Mouse (Mus musculus): ENCODE results near the gene Sept6. TPM values are rescaled to one million over a fixed set of nuclear protein-coding genes. Genes with fewer than 3 reads are reported as not detected.
A peak's percentile ranks its signal among the peaks of the same experiment; 100 is the strongest.

The Sept6 gene
- polyA plus RNA-seq, 1 experiment from 2014 or later: 4.8 TPM

DNA sequence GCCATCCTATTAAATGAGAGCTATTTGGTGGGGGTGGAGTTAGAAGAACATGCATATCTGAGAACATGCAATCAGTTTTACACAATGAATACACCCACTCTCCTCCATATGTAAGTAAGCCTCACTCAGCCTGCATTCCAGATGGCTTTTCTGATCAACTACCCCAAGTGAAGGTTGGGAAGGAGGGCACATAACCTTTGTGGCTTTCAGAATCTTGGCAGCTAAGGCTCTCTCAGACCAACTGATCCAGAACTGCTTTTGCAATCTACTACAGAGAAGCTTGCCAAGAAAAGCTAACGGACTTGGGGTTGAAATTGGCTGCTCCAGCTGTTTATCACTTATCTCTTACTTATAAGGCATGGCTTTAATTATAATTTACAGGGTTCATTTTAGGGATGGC, 73.8 kb downstream of the Sept6 start:
- peak; percentile 19 for DNase-seq (ENCODE audit: low spot score)
- Histone ChIP-seq H3K4me2 (replicated peaks; ENCODE audit: low read depth, low read length) (no peak overlapping the region), H3K9me3 (ENCODE audit: low read length) (no peaks in the 10 kb centered on the region), H3K9ac (replicated peaks; ENCODE audit: low read depth) (no peak overlapping the region), H3K27ac (ENCODE audit: low read length) (no peak overlapping the region), H3K27me3 (replicated peaks; ENCODE audit: insufficient read depth, low read length) (no peaks in the 10 kb centered on the region), H3K4me1 (ENCODE audit: insufficient read depth, low read depth, low read length) (no peaks in the 10 kb centered on the region), H3K36me3 (ENCODE audit: insufficient read depth, low read length) (no peaks in the 10 kb centered on the region), H3K4me3 (ENCODE audit: low read depth, low read length) (no peak overlapping the region)
- TF ChIP-seq EP300 (IDR thresholded peaks at IDR 0.05) (no peak), CTCF (IDR thresholded peaks at IDR 0.05) (no peak)
- WGBS: 55% methylated on average over 1 of the region's 1 CpGs
- no peak for ATAC-seq

DNA sequence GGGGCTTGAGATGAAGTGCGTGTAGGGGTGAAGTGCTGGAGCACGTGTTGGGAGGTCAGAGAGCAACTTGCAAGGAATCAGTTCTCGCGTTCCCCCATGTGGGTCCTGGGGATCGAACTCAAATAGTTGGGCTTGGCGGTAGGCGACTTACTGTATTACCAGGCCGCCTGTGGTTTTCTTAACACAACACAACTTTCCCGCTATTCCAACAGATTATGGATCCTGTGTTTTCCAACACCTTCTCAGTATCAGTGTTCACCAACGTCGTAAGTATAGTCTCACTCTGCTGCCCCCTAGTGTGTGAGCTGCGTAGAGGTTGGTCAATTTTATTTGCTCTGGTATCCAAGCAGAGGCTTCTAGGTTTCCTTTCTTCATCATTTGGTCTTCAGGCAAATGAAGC, 80.3 kb downstream of the Sept6 start:
- Histone ChIP-seq H3K27me3 (replicated peaks; ENCODE audit: insufficient read depth, low read length) (no peaks in the 10 kb centered on the region), H3K4me1 (ENCODE audit: insufficient read depth, low read depth, low read length) (no peaks in the 10 kb centered on the region), H3K9me3 (ENCODE audit: low read length) (no peaks in the 10 kb centered on the region), H3K27ac (ENCODE audit: low read length) (no peak overlapping the region), H3K4me2 (replicated peaks; ENCODE audit: low read depth, low read length) (no peak overlapping the region), H3K36me3 (ENCODE audit: insufficient read depth, low read length) (no peaks in the 10 kb centered on the region), H3K4me3 (ENCODE audit: low read depth, low read length) (no peak overlapping the region), H3K9ac (replicated peaks; ENCODE audit: low read depth) (no peak overlapping the region)
- TF ChIP-seq EP300 (IDR thresholded peaks at IDR 0.05): no peak
- peak; percentile 76 for TF ChIP-seq CTCF (IDR thresholded peaks at IDR 0.05)
- DNase-seq (ENCODE audit: low spot score) (peak; percentile 56), ATAC-seq (no peak)
- WGBS: 43% methylated on average over 12 of the region's 12 CpGs

DNA sequence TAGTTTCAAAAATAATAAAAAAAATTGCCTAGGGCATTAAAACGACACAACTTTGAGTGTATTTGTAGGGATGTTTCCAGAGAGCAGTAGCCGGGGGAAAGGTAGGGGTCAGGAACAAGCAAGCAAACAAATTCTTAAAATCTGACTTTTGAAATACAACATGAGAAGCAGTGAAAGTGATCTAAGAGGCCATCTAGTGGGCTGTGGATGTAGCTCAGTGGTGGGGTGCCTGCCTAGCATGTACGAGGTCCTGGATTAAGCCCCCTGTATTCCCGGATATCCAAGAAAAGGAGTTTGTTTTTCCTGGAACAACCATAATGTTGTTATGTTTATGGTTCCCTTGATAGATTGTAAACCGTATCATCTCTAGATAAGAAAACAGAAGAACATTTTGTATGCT, 85.1 kb downstream of the Sept6 start:
- H3K9ac ChIP-seq (replicated peaks; ENCODE audit: low read depth): no peak overlapping the region
- H3K9me3 ChIP-seq (ENCODE audit: low read length): no peaks in the 10 kb centered on the region
- no peak overlapping the region for H3K4me2 ChIP-seq (replicated peaks; ENCODE audit: low read depth, low read length)
- no peak for ATAC-seq
- TF ChIP-seq CTCF (IDR thresholded peaks at IDR 0.05): peak; percentile 48
- no peak for TF ChIP-seq EP300 (IDR thresholded peaks at IDR 0.05)
- DNase-seq (ENCODE audit: low spot score): peak; percentile 14
- H3K4me3 ChIP-seq (ENCODE audit: low read depth, low read length): no peak overlapping the region
- no peak overlapping the region for H3K27ac ChIP-seq (ENCODE audit: low read length)
- 17% methylated on average over 5 of the region's 5 CpGs for WGBS
- H3K27me3 ChIP-seq (replicated peaks; ENCODE audit: insufficient read depth, low read length): no peaks in the 10 kb centered on the region
- H3K4me1 ChIP-seq (ENCODE audit: insufficient read depth, low read depth, low read length): no peaks in the 10 kb centered on the region
- H3K36me3 ChIP-seq (ENCODE audit: insufficient read depth, low read length): no peaks in the 10 kb centered on the region

DNA sequence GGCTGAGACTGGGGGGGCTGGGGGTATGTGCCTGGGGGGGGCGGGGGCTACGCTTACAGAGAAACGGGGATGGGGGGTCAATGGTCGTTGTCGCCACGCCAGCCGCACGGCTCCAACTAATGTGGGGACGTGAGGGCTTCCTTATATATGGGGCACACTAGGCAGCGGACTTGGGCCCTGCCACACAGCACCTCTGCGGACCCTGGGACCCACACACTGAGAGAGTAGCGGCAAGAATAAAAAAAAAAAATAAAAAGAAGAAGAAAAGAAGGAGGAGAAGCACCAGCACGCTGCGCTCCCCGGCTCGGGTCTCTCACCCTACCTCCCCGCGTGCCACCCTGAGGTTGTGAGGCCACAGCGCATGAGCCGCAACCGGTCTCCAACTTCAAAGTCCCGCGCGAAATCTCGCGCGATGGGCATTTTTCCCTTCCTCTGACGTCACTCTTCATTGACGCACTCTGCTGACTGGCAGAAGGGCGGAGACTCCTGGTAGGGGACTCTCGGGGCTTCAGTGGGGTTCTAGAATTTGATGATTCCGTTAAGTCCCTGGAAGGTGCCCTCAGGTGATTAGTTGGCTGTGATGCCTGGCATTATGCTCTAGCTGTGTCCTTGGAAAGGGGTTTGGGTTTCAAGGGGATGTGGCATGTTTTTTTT, 88.4 kb downstream of the Sept6 start:
- H3K27me3 ChIP-seq (replicated peaks; ENCODE audit: insufficient read depth, low read length): no peaks in the 10 kb centered on the region
- H3K27ac ChIP-seq (ENCODE audit: low read length): no peak overlapping the region
- ATAC-seq: peak; percentile 97
- no peaks in the 10 kb centered on the region for H3K4me1 ChIP-seq (ENCODE audit: insufficient read depth, low read depth, low read length)
- no peaks in the 10 kb centered on the region for H3K9me3 ChIP-seq (ENCODE audit: low read length)
- H3K36me3 ChIP-seq (ENCODE audit: insufficient read depth, low read length): no peaks in the 10 kb centered on the region
- peak; percentile 58 for TF ChIP-seq EP300 (IDR thresholded peaks at IDR 0.05)
- TF ChIP-seq CTCF (IDR thresholded peaks at IDR 0.05): peak; percentile 16; the same call in 1 of the 2 replicates
- DNase-seq (ENCODE audit: low spot score): peak; percentile 92
- peak overlapping the region; percentile 36; the same call in 1 of the 2 replicates for H3K9ac ChIP-seq (replicated peaks; ENCODE audit: low read depth)
- peak overlapping the region; percentile 42 for H3K4me3 ChIP-seq (ENCODE audit: low read depth, low read length)
- peak overlapping the region; percentile 69 for H3K4me2 ChIP-seq (replicated peaks; ENCODE audit: low read depth, low read length)
- 9% methylated on average over 16 of the region's 32 CpGs for WGBS

DNA sequence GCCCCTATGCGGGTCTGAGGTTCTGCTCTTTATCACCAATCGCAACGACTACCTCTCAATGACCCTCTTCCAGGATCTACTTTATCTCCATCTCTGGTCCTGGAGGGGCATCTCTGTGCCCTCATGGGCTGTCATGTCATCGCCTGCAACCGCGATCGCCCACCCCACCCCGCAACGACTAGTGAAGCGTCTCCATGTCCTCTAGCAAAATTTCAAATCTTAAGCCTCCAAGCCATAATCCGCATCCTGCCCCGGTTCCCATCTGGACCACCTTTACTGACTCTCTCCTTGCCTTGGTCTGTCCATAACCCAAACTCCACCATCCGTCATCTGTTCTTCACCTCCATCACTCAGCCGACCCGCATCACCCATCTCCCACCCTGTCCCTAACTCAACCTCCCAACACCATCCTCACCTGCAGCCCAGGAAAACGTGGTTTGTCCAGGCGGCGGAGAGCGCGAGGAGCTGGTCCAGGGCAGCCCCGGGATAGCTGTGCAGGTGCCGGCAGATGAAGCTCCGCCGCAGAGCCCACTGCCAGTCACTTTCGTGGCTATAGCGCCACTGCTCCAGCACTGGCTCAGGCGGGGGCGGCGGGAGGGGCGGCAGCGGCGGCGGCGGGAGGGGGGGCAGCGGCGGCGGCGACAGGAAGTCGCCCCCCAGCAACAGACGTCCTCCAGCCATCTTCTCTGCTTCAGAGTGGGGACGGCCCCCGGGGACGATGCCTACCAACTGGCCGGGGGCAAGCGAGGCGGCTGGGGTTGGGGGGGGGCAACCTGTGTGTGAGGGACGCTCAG, 89.1 kb downstream of the Sept6 start, which contains the start of gene Nkrf:
Gene Nkrf (minus strand): TSS at position 579 of the 794 bp plus-strand sequence.
- Histone ChIP-seq H3K4me2 (replicated peaks; ENCODE audit: low read depth, low read length) (peak within 1 kb of the TSS; percentile 69), H3K4me1 (ENCODE audit: insufficient read depth, low read depth, low read length) (no peaks in the 10 kb centered on the region), H3K9ac (replicated peaks; ENCODE audit: low read depth) (peak within 1 kb of the TSS; percentile 36; the same call in 1 of the 2 replicates), H3K27ac (ENCODE audit: low read length) (no peak within 1 kb of the TSS), H3K4me3 (ENCODE audit: low read depth, low read length) (peak within 1 kb of the TSS; percentile 42), H3K27me3 (replicated peaks; ENCODE audit: insufficient read depth, low read length) (no peaks in the 10 kb centered on the region), H3K36me3 (ENCODE audit: insufficient read depth, low read length) (no peaks in the 10 kb centered on the region), H3K9me3 (ENCODE audit: low read length) (no peaks in the 10 kb centered on the region)
- ATAC-seq: peak; percentile 38
- 13% methylated on average over 25 of the region's 47 CpGs for WGBS
- TF ChIP-seq EP300 (IDR thresholded peaks at IDR 0.05) (no peak), CTCF (IDR thresholded peaks at IDR 0.05) (peak; percentile 6; the same call in 1 of the 2 replicates)
- peak; percentile 15 for DNase-seq (ENCODE audit: low spot score)

DNA sequence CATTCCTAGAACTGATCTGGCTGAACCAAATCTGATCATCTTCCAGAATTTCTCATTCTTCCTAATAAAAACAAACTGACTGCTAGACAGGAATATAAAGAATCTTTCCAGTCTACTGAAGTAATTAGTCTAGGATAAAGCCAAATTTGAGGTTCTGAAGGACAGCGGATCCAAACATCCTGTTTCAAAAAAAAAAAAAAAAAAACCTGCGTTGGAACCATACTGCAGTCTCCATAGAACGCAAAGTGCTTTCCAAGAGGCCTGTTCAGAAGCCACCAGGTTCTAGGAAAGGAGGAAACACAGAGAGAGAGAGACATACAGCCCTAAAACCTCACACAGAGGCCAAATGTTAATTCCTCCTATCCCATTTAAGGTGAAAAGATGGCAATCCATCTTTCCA, 89.9 kb downstream of the Sept6 start:
- H3K27me3 ChIP-seq (replicated peaks; ENCODE audit: insufficient read depth, low read length): no peaks in the 10 kb centered on the region
- no peak overlapping the region for H3K27ac ChIP-seq (ENCODE audit: low read length)
- H3K9ac ChIP-seq (replicated peaks; ENCODE audit: low read depth): no peak overlapping the region
- TF ChIP-seq CTCF (IDR thresholded peaks at IDR 0.05) (no peak), EP300 (IDR thresholded peaks at IDR 0.05) (no peak)
- no peak overlapping the region for H3K4me3 ChIP-seq (ENCODE audit: low read depth, low read length)
- H3K9me3 ChIP-seq (ENCODE audit: low read length): no peaks in the 10 kb centered on the region
- H3K4me1 ChIP-seq (ENCODE audit: insufficient read depth, low read depth, low read length): no peaks in the 10 kb centered on the region
- DNase-seq (ENCODE audit: low spot score): no peak
- 31% methylated on average over 3 of the region's 3 CpGs for WGBS
- peak overlapping the region; percentile 69; the same call in 1 of the 2 replicates for H3K4me2 ChIP-seq (replicated peaks; ENCODE audit: low read depth, low read length)
- no peak for ATAC-seq
- H3K36me3 ChIP-seq (ENCODE audit: insufficient read depth, low read length): no peaks in the 10 kb centered on the region
